Comparison of ENCODE assay signal across 10 mouse cellular contexts in the genomic region with DNA sequence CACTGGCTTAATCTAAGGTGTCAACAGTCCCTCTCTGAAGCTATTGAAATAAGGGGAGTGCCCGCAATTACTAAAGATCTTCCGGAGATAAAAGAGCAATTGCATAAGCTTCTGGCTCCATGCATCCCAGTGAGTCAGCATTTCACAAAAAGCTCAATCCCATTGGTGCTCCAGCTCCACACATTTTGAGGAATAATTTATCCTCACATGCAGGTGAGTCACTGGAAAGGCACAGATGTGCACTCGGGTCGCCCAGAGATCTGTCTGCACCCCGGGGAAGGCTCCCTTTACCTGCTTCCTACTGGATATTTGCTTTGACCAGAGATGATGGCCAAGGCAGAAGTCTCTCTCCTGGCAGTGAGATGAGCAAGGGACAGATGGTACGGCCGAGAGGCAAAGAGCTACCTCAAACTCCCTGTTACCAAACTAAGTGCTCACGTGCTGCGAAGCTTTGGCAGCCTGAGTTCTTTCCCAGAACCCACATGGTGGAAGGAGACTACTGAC. TPM values are rescaled to one million over a fixed set of nuclear protein-coding genes. Genes with fewer than 3 reads are reported as not detected.
A peak's percentile ranks its signal among the peaks of the same experiment; 100 is the strongest.
DNase-seq lines count a peak whose midpoint lies in the region; TF ChIP-seq lines count a peak whose summit lies in the region.
"Had no signal": no experiment of that assay in that cellular context is flagged by ENCODE, and none has a peak within 500 bp of the region (broad histone marks: within the 10 kb centered on the region; RNA-seq: fewer than 3 reads in every experiment).

No protein-coding gene starts in this region.

- WGBS in olfactory bulb, adult 2 months = 42% methylated on average over 9 of the region's 9 CpGs

- intact Hi-C loops in gastrocnemius, postnatal 14 days (cut with DNase I; ENCODE audit: low total_unique reads) = no loop called here

- DNase-seq in lung, postnatal 25 days (ENCODE audit: low spot score) = peak; percentile 21
- no peak for DNase-seq in lung, postnatal 10 days
- peak; percentile 24 for DNase-seq in adipocyte (ENCODE audit: low spot score)
- peak; percentile 80 to 84 for DNase-seq in cerebellum, postnatal 25 days
- DNase-seq in embryo, embryonic 10 days (ENCODE audit: low spot score) = no peak
- DNase-seq in gastrocnemius, postnatal 14 days = no peak
- DNase-seq: spleen, adult 18-20 months had no signal

- H3K4me3 ChIP-seq in olfactory bulb, adult 2 months (ENCODE audit: insufficient read depth, low read depth, low read length) = no peak overlapping the region
- H3K4me3 ChIP-seq: heart, embryonic 13.5 days; megakaryocyte, embryonic 14.5 days had no signal

- peak overlapping the region; percentile 63 for H3K27ac ChIP-seq in olfactory bulb, adult 2 months (ENCODE audit: insufficient read depth, low read depth, low read length)
- H3K27ac ChIP-seq: heart, embryonic 13.5 days had no signal

- TF ChIP-seq POLR2A in olfactory bulb, adult 2 months (IDR thresholded peaks at IDR 0.05; ENCODE audit: insufficient read depth, low read depth, low read length) = no peak

- peaks cover 9% of the 10 kb centered on the region for H3K4me1 ChIP-seq in olfactory bulb, adult 2 months (ENCODE audit: control insufficient read depth, insufficient read depth, low read length)

- TF ChIP-seq CTCF in olfactory bulb, adult 2 months (IDR thresholded peaks at IDR 0.05; ENCODE audit: insufficient read depth, low read depth, low read length) = no peak

RNA-seq across cellular contexts. Expression of gene Pparg, which starts 47.5 kb away (rescaled TPM):
- not detected in 2 replicates for polyA plus RNA-seq in olfactory bulb, adult 2 months (2012; ENCODE audit: insufficient read depth, insufficient read length, low replicate concordance, missing spikeins)
- 1 to 10 TPM; 4.0 to 6.7 TPM for total RNA-seq in gastrocnemius, postnatal 14 days (2021)

Comparison
In these comparisons a context has a peak if more than half of its experiments do, and no peak if none do; other contexts are left out.
1. DNase-seq: peak in lung, postnatal 25 days (single experiment), adipocyte (single experiment) and cerebellum, postnatal 25 days (2 of 2); none in lung, postnatal 10 days (single experiment), embryo, embryonic 10 days (single experiment) and gastrocnemius, postnatal 14 days (single experiment).